ENCODE assay signal across 9 mouse cellular contexts in genomic region chr8:120678447-120678846, GRCm38 (mm10). TPM values are rescaled to one million over a fixed set of nuclear protein-coding genes. Genes with fewer than 3 reads are reported as not detected.
A peak's percentile ranks its signal among the peaks of the same experiment; 100 is the strongest.
DNase-seq lines count a peak whose midpoint lies in the region; ATAC-seq and TF ChIP-seq lines count a peak whose summit lies in the region.
"Had no signal": no experiment of that assay in that cellular context is flagged by ENCODE, and none has a peak within 500 bp of the region (broad histone marks: within the 10 kb centered on the region; RNA-seq: fewer than 3 reads in every experiment).

No protein-coding gene starts in this region.

- peak; percentile 90 for DNase-seq in MN1 (ENCODE audit: low spot score)
- peak; percentile 66 for DNase-seq in cerebellum, adult 11-12 months
- peak; percentile 91 for DNase-seq in forebrain, postnatal 0 days
- peak; percentile 92 for DNase-seq in hindbrain, embryonic 11.5 days (ENCODE audit: low spot score)
- DNase-seq in layer of hippocampus, adult 9-10 months (ENCODE audit: low spot score), result peak; percentile 85
- DNase-seq in ovary, postnatal 36 days (ENCODE audit: low spot score), result peak; percentile 80
- peak; percentile 57 to 90 for DNase-seq in thymus, postnatal 10 days (ENCODE audit: low spot score in 2 of 2)

- WGBS in forebrain, postnatal 0 days, result 13% methylated on average over 10 of the region's 10 CpGs
- WGBS in hindbrain, embryonic 11.5 days, result 13% methylated on average over 10 of the region's 10 CpGs
- WGBS in lung, embryonic 16.5 days, result 6% methylated on average over 10 of the region's 10 CpGs

- TF ChIP-seq CTCF in forebrain, postnatal 0 days (IDR thresholded peaks at IDR 0.05; ENCODE audit: low read depth), result peak; percentile 96

- H3K9me3 ChIP-seq in forebrain, postnatal 0 days (ENCODE audit: low read length), result no peaks in the 10 kb centered on the region
- H3K9me3 ChIP-seq in hindbrain, embryonic 11.5 days (ENCODE audit: control insufficient read depth, low read length), result no peaks in the 10 kb centered on the region
- H3K9me3 ChIP-seq in lung, embryonic 16.5 days (ENCODE audit: control insufficient read depth, low read length), result no peaks in the 10 kb centered on the region
- H3K9me3 ChIP-seq: liver, embryonic 15.5 days had no signal

- no peak overlapping the region for H3K9ac ChIP-seq in forebrain, postnatal 0 days
- no peak overlapping the region for H3K9ac ChIP-seq in hindbrain, embryonic 11.5 days (ENCODE audit: low read depth, low read length)
- no peak overlapping the region for H3K9ac ChIP-seq in lung, embryonic 16.5 days (ENCODE audit: low read length)
- H3K9ac ChIP-seq: liver, embryonic 15.5 days had no signal

- ATAC-seq in forebrain, postnatal 0 days, result peak; percentile 53
- ATAC-seq in hindbrain, embryonic 11.5 days (ENCODE audit: low FRiP score), result no peak
- ATAC-seq in lung, embryonic 16.5 days (ENCODE audit: low read depth), result peak; percentile 63

- no peaks in the 10 kb centered on the region for H3K4me1 ChIP-seq in forebrain, postnatal 0 days (ENCODE audit: insufficient read depth)
- no peaks in the 10 kb centered on the region for H3K4me1 ChIP-seq in hindbrain, embryonic 11.5 days (replicated peaks; ENCODE audit: control insufficient read depth, insufficient read depth, low read length)
- no peaks in the 10 kb centered on the region for H3K4me1 ChIP-seq in lung, embryonic 16.5 days (replicated peaks; ENCODE audit: control insufficient read depth, insufficient read depth, low read length)

- no peak overlapping the region for H3K4me3 ChIP-seq in forebrain, postnatal 0 days (ENCODE audit: low read depth, low read length)
- no peak overlapping the region for H3K4me3 ChIP-seq in hindbrain, embryonic 11.5 days (ENCODE audit: low read depth, low read length)
- no peak overlapping the region for H3K4me3 ChIP-seq in lung, embryonic 16.5 days (ENCODE audit: low read length)
- H3K4me3 ChIP-seq: liver, embryonic 15.5 days had no signal

- no peak overlapping the region for H3K27ac ChIP-seq in forebrain, postnatal 0 days (ENCODE audit: low read depth, low read length)
- no peak overlapping the region for H3K27ac ChIP-seq in hindbrain, embryonic 11.5 days (ENCODE audit: low read depth, low read length)
- no peak overlapping the region for H3K27ac ChIP-seq in lung, embryonic 16.5 days (ENCODE audit: low read length)
- H3K27ac ChIP-seq: liver, embryonic 15.5 days had no signal

- H3K36me3 ChIP-seq in forebrain, postnatal 0 days (ENCODE audit: insufficient read depth), result peaks cover 17% of the 10 kb centered on the region
- 0 out of 2 replicates have a peak, but pooled peaks cover 2% of the 10 kb centered on the region for H3K36me3 ChIP-seq in hindbrain, embryonic 11.5 days (ENCODE audit: control insufficient read depth, insufficient read depth, low read length)
- peaks cover 7% of the 10 kb centered on the region for H3K36me3 ChIP-seq in lung, embryonic 16.5 days (ENCODE audit: control insufficient read depth, insufficient read depth, low read length)

- H3K4me2 ChIP-seq in forebrain, postnatal 0 days (ENCODE audit: low read depth), result no peak overlapping the region
- no peak overlapping the region for H3K4me2 ChIP-seq in hindbrain, embryonic 11.5 days (replicated peaks; ENCODE audit: low read depth, low read length)
- no peak overlapping the region for H3K4me2 ChIP-seq in lung, embryonic 16.5 days (ENCODE audit: low read depth, low read length)
- H3K4me2 ChIP-seq: liver, embryonic 15.5 days had no signal

- H3K27me3 ChIP-seq in forebrain, postnatal 0 days (ENCODE audit: insufficient read depth, low read length), result no peaks in the 10 kb centered on the region
- no peaks in the 10 kb centered on the region; the same call in 1 of the 2 replicates for H3K27me3 ChIP-seq in hindbrain, embryonic 11.5 days (ENCODE audit: control insufficient read depth, insufficient read depth, low read length)
- H3K27me3 ChIP-seq in lung, embryonic 16.5 days (ENCODE audit: control insufficient read depth, insufficient read depth, low read depth, low read length), result no peaks in the 10 kb centered on the region

RNA-seq across cellular contexts. Expression of gene Emc8, which starts 10.1 kb away (rescaled TPM):
- 29.1 and 43.7 TPM in 2 replicates for total RNA-seq in forebrain, postnatal 0 days (2014; rRNA removed)
- 104 and 113 TPM in 2 replicates for polyA plus RNA-seq in forebrain, postnatal 0 days (2015; fragmentation: Nextera tagmentation; extraction: Ambion mirVana)
- 273 and 276 TPM in 2 replicates for polyA plus RNA-seq in hindbrain, embryonic 11.5 days (2014; fragmentation: Nextera tagmentation; extraction: Ambion mirVana)
- 237 and 248 TPM in 2 replicates for polyA plus RNA-seq in lung, embryonic 16.5 days (2015; fragmentation: Nextera tagmentation; extraction: Ambion mirVana)

RNA-seq across cellular contexts. Expression of gene Cox4i1, which starts 10.4 kb away (rescaled TPM):
- 436 and 703 TPM in 2 replicates for total RNA-seq in forebrain, postnatal 0 days (2014; rRNA removed)
- polyA plus RNA-seq in forebrain, postnatal 0 days (2015; fragmentation: Nextera tagmentation; extraction: Ambion mirVana), result 1,351 and 1,499 TPM in 2 replicates
- polyA plus RNA-seq in hindbrain, embryonic 11.5 days (2014; fragmentation: Nextera tagmentation; extraction: Ambion mirVana), result 977 and 997 TPM in 2 replicates
- polyA plus RNA-seq in lung, embryonic 16.5 days (2015; fragmentation: Nextera tagmentation; extraction: Ambion mirVana), result 1,058 and 1,114 TPM in 2 replicates

RNA-seq across cellular contexts. Expression of gene Gm27021, which starts 10.6 kb away (rescaled TPM):
- 7.0 and 9.2 TPM in 2 replicates for total RNA-seq in forebrain, postnatal 0 days (2014; rRNA removed)
- polyA plus RNA-seq in forebrain, postnatal 0 days (2015; fragmentation: Nextera tagmentation; extraction: Ambion mirVana), result 12.4 and 14.8 TPM in 2 replicates
- 2.6 and 3.1 TPM in 2 replicates for polyA plus RNA-seq in hindbrain, embryonic 11.5 days (2014; fragmentation: Nextera tagmentation; extraction: Ambion mirVana)
- 2.5 and 3.2 TPM in 2 replicates for polyA plus RNA-seq in lung, embryonic 16.5 days (2015; fragmentation: Nextera tagmentation; extraction: Ambion mirVana)

RNA-seq across cellular contexts. Expression of gene 1190005I06Rik, which starts 31.0 kb away (rescaled TPM):
- total RNA-seq in forebrain, postnatal 0 days (2014; rRNA removed), result 18.5 and 25.9 TPM in 2 replicates
- 21.7 and 22.7 TPM in 2 replicates for polyA plus RNA-seq in forebrain, postnatal 0 days (2015; fragmentation: Nextera tagmentation; extraction: Ambion mirVana)
- polyA plus RNA-seq in hindbrain, embryonic 11.5 days (2014; fragmentation: Nextera tagmentation; extraction: Ambion mirVana), result 2.4 and 3.7 TPM in 2 replicates
- polyA plus RNA-seq in lung, embryonic 16.5 days (2015; fragmentation: Nextera tagmentation; extraction: Ambion mirVana), result 4.5 and 5.4 TPM in 2 replicates

RNA-seq across cellular contexts. Expression of gene Irf8, which starts 57.7 kb away (rescaled TPM):
- total RNA-seq in forebrain, postnatal 0 days (2014; rRNA removed), result 2.8 and 3.3 TPM in 2 replicates
- 4.6 and 5.8 TPM in 2 replicates for polyA plus RNA-seq in forebrain, postnatal 0 days (2015; fragmentation: Nextera tagmentation; extraction: Ambion mirVana)
- 3.6 and 3.9 TPM in 2 replicates for polyA plus RNA-seq in hindbrain, embryonic 11.5 days (2014; fragmentation: Nextera tagmentation; extraction: Ambion mirVana)
- polyA plus RNA-seq in lung, embryonic 16.5 days (2015; fragmentation: Nextera tagmentation; extraction: Ambion mirVana), result 19.1 and 22.5 TPM in 2 replicates
